ENCODE assay signal across 8 mouse cellular contexts in genomic region chr10:81494260-81495041, GRCm38 (mm10). TPM values are rescaled to one million over a fixed set of nuclear protein-coding genes. Genes with fewer than 3 reads are reported as not detected.
DNase-seq lines count a peak whose midpoint lies in the region; ATAC-seq and TF ChIP-seq lines count a peak whose summit lies in the region.

No protein-coding gene starts in this region.

- peaks cover 8% of the 10 kb centered on the region for H3K4me1 ChIP-seq in forebrain, embryonic 11.5 days (replicated peaks; ENCODE audit: control insufficient read depth, insufficient read depth, low read length)
- peaks cover 52% of the 10 kb centered on the region for H3K4me1 ChIP-seq in liver, embryonic 13.5 days (replicated peaks)
- peaks cover 21% of the 10 kb centered on the region for H3K4me1 ChIP-seq in olfactory bulb, adult 2 months (ENCODE audit: control insufficient read depth, insufficient read depth, low read length)

- no peak overlapping the region for H3K27ac ChIP-seq in forebrain, embryonic 11.5 days (ENCODE audit: low read depth, low read length)
- peak overlapping the region; percentile 74 for H3K27ac ChIP-seq in liver, embryonic 13.5 days
- no peak overlapping the region for H3K27ac ChIP-seq in olfactory bulb, adult 2 months (ENCODE audit: insufficient read depth, low read depth, low read length)

- H3K4me3 ChIP-seq in forebrain, embryonic 11.5 days (ENCODE audit: low read depth, low read length) = peak overlapping the region; percentile 84
- H3K4me3 ChIP-seq in liver, embryonic 13.5 days (replicated peaks) = peak overlapping the region; percentile 88
- H3K4me3 ChIP-seq in olfactory bulb, adult 2 months (ENCODE audit: insufficient read depth, low read depth, low read length) = peak overlapping the region; percentile 78; the same call in 1 of the 2 replicates

- no peak for TF ChIP-seq POLR2A in olfactory bulb, adult 2 months (IDR thresholded peaks at IDR 0.05; ENCODE audit: insufficient read depth, low read depth, low read length)

- DNase-seq in layer of hippocampus, adult 11-12 months (ENCODE audit: low spot score) = peak; percentile 31
- no peak for DNase-seq in layer of hippocampus, adult 9-10 months (ENCODE audit: low spot score)
- no peak for DNase-seq in forebrain, embryonic 11.5 days (ENCODE audit: low spot score)
- no peak for DNase-seq in liver, embryonic 13.5 days
- no peak for DNase-seq in frontal cortex, postnatal 25 days (ENCODE audit: low spot score in 2 of 2)
- DNase-seq in gastrocnemius, postnatal 10 days = no peak
- no peak for DNase-seq in gastrocnemius, adult 8-10 months (ENCODE audit: low spot score in 2 of 2)

- peak overlapping the region; percentile 83; the same call in 1 of the 2 replicates for H3K4me2 ChIP-seq in forebrain, embryonic 11.5 days (ENCODE audit: low read depth, low read length, severe bottlenecking)
- H3K4me2 ChIP-seq in liver, embryonic 13.5 days = peak overlapping the region; percentile 98

- no peak for TF ChIP-seq CTCF in olfactory bulb, adult 2 months (IDR thresholded peaks at IDR 0.05; ENCODE audit: insufficient read depth, low read depth, low read length)

- H3K27me3 ChIP-seq in forebrain, embryonic 11.5 days (ENCODE audit: control insufficient read depth, insufficient read depth, low read length) = no peaks in the 10 kb centered on the region
- no peaks in the 10 kb centered on the region for H3K27me3 ChIP-seq in liver, embryonic 13.5 days

- peaks cover 2% of the 10 kb centered on the region for H3K36me3 ChIP-seq in forebrain, embryonic 11.5 days (ENCODE audit: control insufficient read depth, insufficient read depth, low read length)
- peaks cover 48% of the 10 kb centered on the region for H3K36me3 ChIP-seq in liver, embryonic 13.5 days

- no peak overlapping the region for H3K9ac ChIP-seq in forebrain, embryonic 11.5 days (ENCODE audit: low read length)
- peak overlapping the region; percentile 93 for H3K9ac ChIP-seq in liver, embryonic 13.5 days

- WGBS in forebrain, embryonic 11.5 days = 94% methylated on average over 11 of the region's 11 CpGs
- 62% methylated on average over 11 of the region's 11 CpGs for WGBS in liver, embryonic 13.5 days (ENCODE audit: insufficient replicate concordance)
- WGBS in olfactory bulb, adult 2 months = 88% methylated on average over 11 of the region's 11 CpGs

- no peaks in the 10 kb centered on the region for H3K9me3 ChIP-seq in forebrain, embryonic 11.5 days (ENCODE audit: control insufficient read depth, low read length)
- no peaks in the 10 kb centered on the region for H3K9me3 ChIP-seq in liver, embryonic 13.5 days (replicated peaks)

- ATAC-seq in forebrain, embryonic 11.5 days (replicated peaks; ENCODE audit: low FRiP score) = no peak
- no peak for ATAC-seq in liver, embryonic 13.5 days (ENCODE audit: low read depth)

RNA-seq across cellular contexts. Expression of gene Ncln, which starts 1.7 kb away (rescaled TPM):
- polyA plus RNA-seq in forebrain, embryonic 11.5 days (2014; fragmentation: Nextera tagmentation; extraction: Ambion mirVana) = 71.8 and 72.3 TPM in 2 replicates
- polyA plus RNA-seq in liver, embryonic 13.5 days (2015; fragmentation: Nextera tagmentation; extraction: Ambion mirVana) = 41.5 TPM in 2 replicates
- polyA plus RNA-seq in olfactory bulb, adult 2 months (2012; ENCODE audit: insufficient read depth, insufficient read length, low replicate concordance, missing spikeins) = 181 TPM in 1 of 2 replicates, not detected in the other
- 10 to 100 TPM; 45.9 to 48.2 TPM for total RNA-seq in gastrocnemius, postnatal 10 days (2021)
- 10 to 100 TPM; 41.6 to 49.3 (median 43.1) TPM for total RNA-seq in gastrocnemius, adult 8-10 months (2022)

RNA-seq across cellular contexts. Expression of gene S1pr4, which starts 5.5 kb away (rescaled TPM):
- polyA plus RNA-seq in forebrain, embryonic 11.5 days (2014; fragmentation: Nextera tagmentation; extraction: Ambion mirVana) = 0.36 and 0.68 TPM in 2 replicates
- polyA plus RNA-seq in liver, embryonic 13.5 days (2015; fragmentation: Nextera tagmentation; extraction: Ambion mirVana) = 2.3 and 2.4 TPM in 2 replicates
- polyA plus RNA-seq in olfactory bulb, adult 2 months (2012; ENCODE audit: insufficient read depth, insufficient read length, low replicate concordance, missing spikeins) = not detected in 2 replicates
- total RNA-seq in gastrocnemius, postnatal 10 days (2021) = under 1 TPM; 0.56 to 0.61 TPM
- 1 to 10 TPM in 1 of 4 experiments, under 1 TPM in 3; 0.27 to 1.0 (median 0.59) TPM for total RNA-seq in gastrocnemius, adult 8-10 months (2022)

RNA-seq across cellular contexts. Expression of gene Celf5, which starts 11.9 kb away (rescaled TPM):
- polyA plus RNA-seq in forebrain, embryonic 11.5 days (2014; fragmentation: Nextera tagmentation; extraction: Ambion mirVana) = 9.7 and 19.6 TPM in 2 replicates
- 0.13 and 0.15 TPM in 2 replicates for polyA plus RNA-seq in liver, embryonic 13.5 days (2015; fragmentation: Nextera tagmentation; extraction: Ambion mirVana)
- not detected in 2 replicates for polyA plus RNA-seq in olfactory bulb, adult 2 months (2012; ENCODE audit: insufficient read depth, insufficient read length, low replicate concordance, missing spikeins)
- total RNA-seq in gastrocnemius, postnatal 10 days (2021) = under 1 TPM; 0.38 to 0.99 TPM
- under 1 TPM in 2 of 4 experiments, not detected in 2; 0.05 to 0.31 TPM for total RNA-seq in gastrocnemius, adult 8-10 months (2022)

RNA-seq across cellular contexts. Expression of gene Gna15, which starts 29.6 kb away (rescaled TPM):
- 0.45 and 0.68 TPM in 2 replicates for polyA plus RNA-seq in forebrain, embryonic 11.5 days (2014; fragmentation: Nextera tagmentation; extraction: Ambion mirVana)
- 7.2 and 7.5 TPM in 2 replicates for polyA plus RNA-seq in liver, embryonic 13.5 days (2015; fragmentation: Nextera tagmentation; extraction: Ambion mirVana)
- polyA plus RNA-seq in olfactory bulb, adult 2 months (2012; ENCODE audit: insufficient read depth, insufficient read length, low replicate concordance, missing spikeins) = not detected in 2 replicates
- under 1 TPM; 0.47 to 0.77 TPM for total RNA-seq in gastrocnemius, postnatal 10 days (2021)
- under 1 TPM; 0.19 to 0.80 (median 0.24) TPM for total RNA-seq in gastrocnemius, adult 8-10 months (2022)

RNA-seq across cellular contexts. Expression of gene Nfic, which starts 39.0 kb away (rescaled TPM):
- polyA plus RNA-seq in forebrain, embryonic 11.5 days (2014; fragmentation: Nextera tagmentation; extraction: Ambion mirVana) = 10.5 and 10.8 TPM in 2 replicates
- polyA plus RNA-seq in liver, embryonic 13.5 days (2015; fragmentation: Nextera tagmentation; extraction: Ambion mirVana) = 9.8 and 9.9 TPM in 2 replicates
- polyA plus RNA-seq in olfactory bulb, adult 2 months (2012; ENCODE audit: insufficient read depth, insufficient read length, low replicate concordance, missing spikeins) = not detected in 2 replicates
- total RNA-seq in gastrocnemius, postnatal 10 days (2021) = 100 to 1,000 TPM; 329 to 332 TPM
- total RNA-seq in gastrocnemius, adult 8-10 months (2022) = 100 to 1,000 TPM; 223 to 267 (median 235) TPM
